Mouse (Mus musculus) ES-E14 (cell line): ENCODE data around the gene Hyal1. TPM values are rescaled to one million over a fixed set of nuclear protein-coding genes. Genes with fewer than 3 reads are reported as not detected.
A peak's percentile ranks its signal among the peaks of the same experiment; 100 is the strongest.

Source experiments
- DNase-seq: peaks from one replicate; pipeline ENCODE4 v3.0.0-alpha.2; 2013; ENCODE audit warnings: low read depth, low spot score
- H3K27ac ChIP-seq: 2 replicates; pipeline ENCODE4 v1.5.1; 2012; ENCODE audit warnings: low read depth, mild to moderate bottlenecking, low read length, moderate library complexity, mixed read lengths; ENCODE audit not compliant: poor library complexity, insufficient read depth, severe bottlenecking
- H3K36me3 ChIP-seq: 2 replicates; pipeline ENCODE4 v1.6.1; 2012; ENCODE audit warnings: mild to moderate bottlenecking, low read length, moderate library complexity, mixed read lengths; ENCODE audit not compliant: control insufficient read depth, poor library complexity, insufficient read depth, severe bottlenecking
- H3K4me1 ChIP-seq, 2 experiments: fragments of 150-350 bp in 1 of 2; sonication (generic) in 1 of 2; 2 replicates each; pipeline ENCODE4 v1.6.1; 2012; ENCODE audit warnings: low read length in 2 of 2, mild to moderate bottlenecking in 1 of 2, mixed read lengths in 1 of 2; ENCODE audit not compliant: control insufficient read depth in 2 of 2, insufficient read depth in 2 of 2, poor library complexity in 1 of 2
- H3K4me3 ChIP-seq, 2 experiments: fragments of 150-350 bp in 1 of 2; sonication (generic) in 1 of 2; 2 replicates each; pipeline ENCODE4 v1.5.1; 2012; ENCODE audit warnings: low read length in 2 of 2, low read depth in 1 of 2, mild to moderate bottlenecking in 1 of 2, mixed read lengths in 1 of 2; ENCODE audit not compliant: insufficient read depth in 1 of 2, poor library complexity in 1 of 2, severe bottlenecking in 1 of 2
- H3K9ac ChIP-seq: 2 replicates; pipeline ENCODE4 v1.6.1; 2012; ENCODE audit warnings: low read depth, mild to moderate bottlenecking, low read length, mixed read lengths; ENCODE audit not compliant: poor library complexity, insufficient read depth, severe bottlenecking
- H3K9me3 ChIP-seq: fragments of 150-350 bp; sonication (generic); 2 replicates; pipeline ENCODE4 v1.6.1; 2012; ENCODE audit warnings: low read depth, mild to moderate bottlenecking, low read length; ENCODE audit not compliant: control insufficient read depth, insufficient read depth
- CHD2 ChIP-seq: IDR thresholded peaks from 2 replicates; pipeline ENCODE4 v1.6.1; 2014; ENCODE audit warnings: mild to moderate bottlenecking, low read depth, low read length, inconsistent platforms
- HCFC1 ChIP-seq: IDR thresholded peaks from 2 replicates; pipeline ENCODE4 v1.6.1; 2012; ENCODE audit warnings: low read length, inconsistent platforms, borderline replicate concordance; ENCODE audit not compliant: insufficient read depth
- MAFK ChIP-seq: IDR thresholded peaks from 2 replicates; pipeline ENCODE4 v1.6.1; 2014; ENCODE audit warnings: mild to moderate bottlenecking, low read depth, low read length, inconsistent platforms; ENCODE audit not compliant: insufficient read depth
- ZC3H11A ChIP-seq: IDR thresholded peaks from 2 replicates; pipeline ENCODE4 v1.6.1; 2012; ENCODE audit warnings: low read depth, mild to moderate bottlenecking, inconsistent platforms, low read length, borderline replicate concordance
- ZNF384 ChIP-seq: IDR thresholded peaks from 2 replicates; pipeline ENCODE4 v1.6.1; 2012; ENCODE audit warnings: low read depth, low read length, inconsistent platforms
- in situ Hi-C, 2 experiments: fragments of 600-800 bp; cut with MboI; formaldehyde crosslinking; loops; one replicate each; pipeline ENCODE4 v1.15.1; 2025; ENCODE audit warnings: low sequenced_read_pairs in 2 of 2, inconsistent platforms in 1 of 2; ENCODE audit not compliant: unreplicated experiment in 2 of 2
- total RNA-seq: library from RNA; depleted of rRNA; stranded (reverse); fragments of 300-350 nt; gene quantifications from 2 replicates; pipeline ENCODE4 v1.2.3, GENCODE M21; 2012

Hyal1 gene
- total RNA-seq, 1 experiment: 11.8 TPM

DNA sequence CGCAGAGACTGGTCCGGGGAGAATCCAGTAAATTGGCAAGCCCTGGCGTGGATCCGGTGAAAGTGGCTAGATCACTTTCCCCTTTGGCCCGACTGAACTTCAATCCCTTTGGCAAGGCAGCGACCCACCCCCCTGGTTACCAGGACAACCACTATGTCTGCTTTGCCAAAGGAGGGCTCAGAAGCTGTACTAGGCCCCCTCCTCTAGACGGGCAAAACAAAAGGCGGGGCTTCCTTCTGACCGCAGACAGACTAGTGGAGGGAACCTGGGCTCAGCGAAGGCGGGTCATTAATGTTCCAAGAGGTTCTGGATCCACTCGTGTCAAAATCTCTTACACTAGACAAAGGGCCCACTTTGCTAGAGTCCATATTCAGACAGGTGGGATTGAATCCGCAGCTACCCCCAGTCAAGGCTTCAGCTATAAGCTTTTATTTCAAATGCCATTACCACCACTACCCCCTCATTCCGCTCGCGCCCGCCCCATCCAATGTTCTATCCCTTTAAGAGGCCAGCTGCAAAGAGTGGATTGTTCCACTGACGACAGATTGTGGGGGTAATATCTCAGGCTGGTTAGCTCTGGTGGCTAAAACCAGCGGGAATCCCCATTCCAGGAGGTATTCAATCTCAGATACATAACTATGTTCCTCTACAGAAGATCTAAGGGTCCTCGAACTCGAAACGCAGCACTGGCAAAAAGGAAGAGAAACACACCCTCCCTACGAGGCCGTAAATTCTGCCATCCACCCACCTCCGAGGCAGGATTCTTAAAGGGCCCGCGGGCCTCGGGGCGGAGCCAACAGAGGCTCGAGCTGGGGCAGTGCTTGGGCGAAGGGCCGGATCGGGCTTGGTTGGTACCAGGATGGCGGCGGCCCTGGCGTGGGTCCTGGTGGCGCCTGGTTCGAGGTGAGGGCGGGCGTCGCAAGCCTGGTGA lies 8.1 kb upstream of the Hyal1 start:
- Histone ChIP-seq H3K9ac (peak overlapping the region; percentile 80), H3K9me3 (no peaks in the 10 kb centered on the region), H3K4me3 (peak overlapping the region; percentile 67 to 81), H3K4me1 (peaks cover 0 to 25% of the 10 kb centered on the region in 2 experiments; a peak in 3 of 4 replicates), H3K36me3 (peaks cover 21% of the 10 kb centered on the region), H3K27ac (no peak overlapping the region)
- in situ Hi-C loops: no loop called here
- peak; percentile 90 for DNase-seq
- TF ChIP-seq ZNF384 (no peak), HCFC1 (peak; percentile 49; the same call in 1 of the 2 replicates)

DNA sequence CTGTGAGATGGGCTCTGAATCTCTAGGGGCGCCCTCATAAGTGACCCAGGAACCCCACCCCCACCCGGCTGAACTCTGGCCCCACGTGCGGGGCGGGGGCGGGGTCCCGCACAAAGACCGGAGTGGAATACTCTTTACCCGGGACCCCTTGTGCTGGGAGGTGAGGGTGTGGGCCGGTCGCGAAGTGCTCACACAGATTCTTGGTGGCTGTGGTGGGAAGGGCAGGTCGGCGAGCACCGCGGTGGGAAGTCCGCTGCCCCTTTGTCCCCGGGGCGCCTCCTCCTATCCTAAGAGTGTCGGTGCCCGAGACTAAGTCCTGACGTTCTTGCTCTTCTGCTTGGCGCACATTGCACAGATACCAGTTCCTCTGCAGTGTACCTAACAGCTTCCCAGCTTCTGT lies 7.5 kb upstream of the Hyal1 start:
- no peaks in the 10 kb centered on the region for H3K9me3 ChIP-seq
- peaks cover 21% of the 10 kb centered on the region for H3K36me3 ChIP-seq
- H3K4me3 ChIP-seq: peak overlapping the region; percentile 67 to 81
- H3K4me1 ChIP-seq: peaks cover 0 to 25% of the 10 kb centered on the region in 2 experiments; a peak in 3 of 4 replicates
- TF ChIP-seq CHD2 (no peak), HCFC1 (no peak), ZNF384 (no peak), MAFK (no peak), ZC3H11A (no peak)
- in situ Hi-C loops: no loop called here
- H3K27ac ChIP-seq: no peak overlapping the region
- H3K9ac ChIP-seq: peak overlapping the region; percentile 80
- no peak for DNase-seq

DNA sequence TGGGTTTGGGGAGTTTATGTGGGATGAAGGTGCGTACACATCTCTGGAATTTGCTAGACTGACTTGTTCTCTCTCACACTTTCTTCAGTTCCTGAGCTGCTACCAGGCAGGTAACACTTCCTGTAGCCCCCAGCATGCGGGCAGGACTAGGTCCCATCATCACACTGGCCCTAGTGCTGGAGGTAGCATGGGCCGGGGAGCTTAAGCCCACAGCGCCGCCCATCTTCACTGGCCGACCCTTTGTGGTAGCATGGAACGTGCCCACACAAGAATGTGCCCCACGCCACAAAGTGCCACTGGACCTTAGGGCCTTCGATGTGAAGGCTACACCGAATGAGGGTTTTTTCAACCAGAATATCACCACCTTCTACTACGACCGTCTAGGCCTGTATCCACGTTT lies 6.7 kb upstream of the Hyal1 start:
- Histone ChIP-seq H3K36me3 (peaks cover 20% of the 10 kb centered on the region), H3K4me1 (peaks cover 0 to 21% of the 10 kb centered on the region in 2 experiments; a peak in 3 of 4 replicates), H3K9ac (peak overlapping the region; percentile 80; the same call in 1 of the 2 replicates), H3K27ac (no peak overlapping the region), H3K4me3 (peak overlapping the region; percentile 67 to 81), H3K9me3 (no peaks in the 10 kb centered on the region)
- no peak for TF ChIP-seq HCFC1
- TF ChIP-seq ZC3H11A: no peak
- no peak for TF ChIP-seq ZNF384
- TF ChIP-seq MAFK: no peak
- TF ChIP-seq CHD2: no peak
- no peak for DNase-seq
- in situ Hi-C loops: no loop called here

DNA sequence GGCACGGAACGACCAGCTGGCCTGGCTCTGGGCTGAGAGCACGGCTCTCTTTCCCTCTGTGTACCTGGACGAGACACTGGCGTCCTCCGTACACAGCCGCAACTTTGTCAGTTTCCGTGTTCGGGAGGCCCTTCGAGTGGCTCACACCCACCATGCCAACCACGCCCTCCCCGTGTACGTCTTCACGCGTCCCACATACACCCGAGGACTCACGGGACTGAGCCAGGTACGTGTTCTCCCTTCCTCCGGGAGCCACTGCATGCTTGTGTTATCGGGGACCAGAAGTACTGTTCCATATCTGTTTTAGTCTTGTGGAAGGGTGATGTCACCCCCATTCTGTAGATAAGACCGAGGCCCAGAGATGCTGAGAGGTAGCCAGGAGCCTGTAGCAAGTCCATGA lies 5.9 kb upstream of the Hyal1 start:
- no peak overlapping the region; the same call in 1 of the 2 replicates for H3K9ac ChIP-seq
- in situ Hi-C loops: no loop called here
- no peak overlapping the region for H3K27ac ChIP-seq
- H3K36me3 ChIP-seq: peaks cover 17% of the 10 kb centered on the region
- TF ChIP-seq ZNF384 (no peak), CHD2 (no peak), ZC3H11A (no peak), HCFC1 (no peak), MAFK (no peak)
- H3K4me3 ChIP-seq: peak overlapping the region; percentile 67 to 81; a peak in 1 of 4 replicates
- H3K9me3 ChIP-seq: no peaks in the 10 kb centered on the region
- no peak for DNase-seq
- peaks cover 0 to 23% of the 10 kb centered on the region in 2 experiments; a peak in 3 of 4 replicates for H3K4me1 ChIP-seq
